8 mouse cellular contexts compared by ENCODE assay signal in the genomic region with DNA sequence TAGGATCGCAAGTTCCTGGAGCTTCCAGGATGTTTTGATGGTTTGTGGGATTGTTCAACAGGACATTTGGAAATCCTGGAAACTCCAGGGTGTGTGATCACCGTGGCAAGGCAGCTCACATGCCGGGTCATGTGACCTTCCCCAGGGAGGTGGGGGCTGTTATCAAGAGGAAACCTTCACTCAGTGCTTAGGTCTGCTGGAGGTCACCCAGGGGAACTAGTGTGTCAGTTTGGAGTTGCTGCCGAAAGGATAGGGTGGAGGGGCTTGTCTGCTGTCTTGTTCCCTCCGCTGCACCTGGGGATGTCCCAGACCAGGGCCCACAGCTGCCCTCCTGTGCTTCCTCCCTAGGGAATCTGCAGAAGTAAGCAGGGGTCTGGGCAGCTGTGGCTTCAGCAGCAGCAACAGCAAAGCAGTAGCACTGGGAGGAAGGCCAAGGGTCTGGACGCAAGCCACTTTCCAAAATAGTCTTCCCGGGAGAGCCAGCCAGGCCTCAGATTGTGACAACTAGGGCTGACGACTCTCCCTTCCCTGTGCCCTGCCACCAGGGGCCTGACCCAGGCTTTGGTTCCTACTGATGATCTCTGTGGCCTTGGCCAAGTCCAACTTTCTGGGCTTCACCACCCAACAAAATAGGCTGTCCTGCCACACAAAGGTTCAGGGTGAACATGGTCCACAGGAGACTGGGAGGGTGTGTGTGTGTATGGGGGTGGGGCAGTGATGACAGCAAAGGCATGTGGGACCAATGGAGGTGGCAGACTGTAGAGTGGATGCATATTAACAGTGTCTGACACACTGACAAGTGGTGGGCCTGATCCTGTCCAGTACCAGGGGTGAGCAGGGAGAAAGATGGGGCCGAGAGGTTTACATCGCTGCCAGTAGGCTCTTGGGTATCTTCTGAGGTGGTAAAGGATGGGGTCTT. TPM values are rescaled to one million over a fixed set of nuclear protein-coding genes. Genes with fewer than 3 reads are reported as not detected.
DNase-seq lines count a peak whose midpoint lies in the region; ATAC-seq lines count a peak whose summit lies in the region.

No protein-coding gene starts in this region.

- no peaks in the 10 kb centered on the region for H3K27me3 ChIP-seq in forebrain, embryonic 13.5 days
- no peaks in the 10 kb centered on the region for H3K27me3 ChIP-seq in hindbrain, embryonic 11.5 days (ENCODE audit: control insufficient read depth, insufficient read depth, low read length)

- H3K4me1 ChIP-seq in forebrain, embryonic 13.5 days, result no peaks in the 10 kb centered on the region
- no peaks in the 10 kb centered on the region for H3K4me1 ChIP-seq in hindbrain, embryonic 11.5 days (replicated peaks; ENCODE audit: control insufficient read depth, insufficient read depth, low read length)

- no peak overlapping the region for H3K4me3 ChIP-seq in forebrain, embryonic 13.5 days
- H3K4me3 ChIP-seq in hindbrain, embryonic 11.5 days (ENCODE audit: low read depth, low read length), result no peak overlapping the region

- no peak for ATAC-seq in forebrain, embryonic 13.5 days
- ATAC-seq in hindbrain, embryonic 11.5 days (ENCODE audit: low FRiP score), result no peak

- peak; percentile 29 to 68 for DNase-seq in left cerebral cortex, postnatal 10 days (ENCODE audit: extremely low spot score in 1 of 2, low spot score in 2 of 2)
- no peak for DNase-seq in left cerebral cortex, adult 8-10 months (ENCODE audit: low spot score in 2 of 2)
- DNase-seq in ZHBTc4 (ENCODE audit: low read depth, low spot score), result peak; percentile 62
- peak; percentile 83 for DNase-seq in gastrocnemius, postnatal 14 days
- DNase-seq in kidney, adult 18-20 months, result peak; percentile 65
- DNase-seq in lung, postnatal 36 days, result peak; percentile 56
- DNase-seq in hindbrain, embryonic 11.5 days (ENCODE audit: low spot score), result no peak

- H3K36me3 ChIP-seq in forebrain, embryonic 13.5 days (ENCODE audit: poor library complexity, severe bottlenecking), result peaks cover 88% of the 10 kb centered on the region
- 0 out of 2 replicates have a peak, but pooled peaks cover 4% of the 10 kb centered on the region for H3K36me3 ChIP-seq in hindbrain, embryonic 11.5 days (ENCODE audit: control insufficient read depth, insufficient read depth, low read length)

- intact Hi-C loops in left cerebral cortex, postnatal 10 days (cut with DNase I), result no loop called here
- intact Hi-C loops in gastrocnemius, postnatal 14 days (cut with DNase I; ENCODE audit: low total_unique reads), result no loop called here

- H3K4me2 ChIP-seq in forebrain, embryonic 13.5 days, result no peak overlapping the region
- H3K4me2 ChIP-seq in hindbrain, embryonic 11.5 days (replicated peaks; ENCODE audit: low read depth, low read length), result no peak overlapping the region

- no peaks in the 10 kb centered on the region for H3K9me3 ChIP-seq in forebrain, embryonic 13.5 days (replicated peaks)
- H3K9me3 ChIP-seq in hindbrain, embryonic 11.5 days (ENCODE audit: control insufficient read depth, low read length), result no peaks in the 10 kb centered on the region

- WGBS in forebrain, embryonic 13.5 days, result 78% methylated on average over 10 of the region's 10 CpGs
- 77% methylated on average over 10 of the region's 10 CpGs for WGBS in hindbrain, embryonic 11.5 days

- H3K27ac ChIP-seq in forebrain, embryonic 13.5 days, result no peak overlapping the region
- no peak overlapping the region for H3K27ac ChIP-seq in hindbrain, embryonic 11.5 days (ENCODE audit: low read depth, low read length)

- H3K9ac ChIP-seq in forebrain, embryonic 13.5 days, result no peak overlapping the region
- no peak overlapping the region for H3K9ac ChIP-seq in hindbrain, embryonic 11.5 days (ENCODE audit: low read depth, low read length)

RNA-seq across cellular contexts. Expression of a gene that starts 35.9 kb away (rescaled TPM):
- 1 to 10 TPM in 1 of 2 experiments, under 1 TPM in 1; 0.94 to 1.1 TPM for total RNA-seq in left cerebral cortex, postnatal 10 days (2021)
- under 1 TPM; 0.09 to 0.46 (median 0.31) TPM for total RNA-seq in left cerebral cortex, adult 8-10 months (2022)
- total RNA-seq in gastrocnemius, postnatal 14 days (2021), result 1 to 10 TPM; 4.3 TPM
- 13.6 and 15.4 TPM in 2 replicates for polyA plus RNA-seq in forebrain, embryonic 13.5 days (2015; fragmentation: Nextera tagmentation; extraction: Ambion mirVana)
- 10.3 and 10.4 TPM in 2 replicates for polyA plus RNA-seq in hindbrain, embryonic 11.5 days (2014; fragmentation: Nextera tagmentation; extraction: Ambion mirVana)

Comparison
In these comparisons a context has a peak if more than half of its experiments do, and no peak if none do; other contexts are left out.
1. DNase-seq: peak in left cerebral cortex, postnatal 10 days (2 of 2), ZHBTc4 (single experiment), gastrocnemius, postnatal 14 days (single experiment), kidney, adult 18-20 months (single experiment) and lung, postnatal 36 days (single experiment); none in left cerebral cortex, adult 8-10 months (0 of 2) and hindbrain, embryonic 11.5 days (single experiment).